Mouse (Mus musculus) ES-Bruce4 (cell line): ENCODE results near the gene Grip2. TPM values are rescaled to one million over a fixed set of nuclear protein-coding genes. Genes with fewer than 3 reads are reported as not detected.

Experiments used
- H3K27ac ChIP-seq: 2 replicates; pipeline ENCODE4 v1.5.1; 2012; ENCODE audit warnings: low read length, inconsistent platforms; ENCODE audit not compliant: insufficient read depth
- H3K27me3 ChIP-seq: 2 replicates; pipeline ENCODE4 v1.6.1; 2012; ENCODE audit warnings: mild to moderate bottlenecking, low read length, inconsistent platforms; ENCODE audit not compliant: control insufficient read depth, poor library complexity, insufficient read depth, severe bottlenecking
- H3K36me3 ChIP-seq: 2 replicates; pipeline ENCODE4 v1.6.1; 2012; ENCODE audit warnings: inconsistent platforms, mild to moderate bottlenecking, low read length, moderate library complexity; ENCODE audit not compliant: control insufficient read depth, poor library complexity, insufficient read depth, severe bottlenecking
- H3K4me1 ChIP-seq: one replicate; pipeline ENCODE4 v1.8.1; 2011; ENCODE audit warnings: low read length; ENCODE audit not compliant: control insufficient read depth, insufficient read depth
- H3K4me3 ChIP-seq: 2 replicates; pipeline ENCODE4 v1.5.1; 2011; ENCODE audit warnings: low read depth, mild to moderate bottlenecking, low read length
- H3K9ac ChIP-seq: 2 replicates; pipeline ENCODE4 v1.6.1; 2012; ENCODE audit warnings: low read depth, mild to moderate bottlenecking, inconsistent platforms; ENCODE audit not compliant: poor library complexity, severe bottlenecking
- H3K9me3 ChIP-seq: replicated peaks from 2 replicates; pipeline ENCODE4 v1.6.1; 2012; ENCODE audit warnings: mild to moderate bottlenecking, low read length, inconsistent platforms; ENCODE audit not compliant: control insufficient read depth, poor library complexity, insufficient read depth, severe bottlenecking
- CTCF ChIP-seq: IDR thresholded peaks from one replicate; pipeline ENCODE4 v1.8.1; 2011; ENCODE audit warnings: low read depth, low read length
- EP300 ChIP-seq: IDR thresholded peaks from 2 replicates; pipeline ENCODE4 v1.6.1; 2011; ENCODE audit warnings: low read depth, low read length; ENCODE audit not compliant: insufficient read depth
- POLR2A ChIP-seq: IDR thresholded peaks from one replicate; pipeline ENCODE4 v1.8.1; 2011; ENCODE audit warnings: low read length; ENCODE audit not compliant: insufficient read depth
- polyA plus RNA-seq: library from polyadenylated mRNA; stranded (reverse); fragments of >200 nt; gene quantifications from 2 replicates; pipeline ENCODE4 v1.2.4, GENCODE M21; 2011; ENCODE audit warnings: low read depth; ENCODE audit not compliant: missing spikeins, insufficient read depth, insufficient read length

Gene Grip2
- polyA plus RNA-seq, 1 experiment: 0.46 TPM

GRCm38 (mm10) chr6:91754845-91755244 is 72.2 kb downstream of the Grip2 start:
- peaks cover 19% of the 10 kb centered on the region for H3K36me3 ChIP-seq

GRCm38 (mm10) chr6:91754098-91754497 is 73.0 kb downstream of the Grip2 start:
- Histone ChIP-seq H3K27me3 (no peaks in the 10 kb centered on the region), H3K9me3 (no peaks in the 10 kb centered on the region), H3K4me1 (no peaks in the 10 kb centered on the region), H3K36me3 (peaks cover 21% of the 10 kb centered on the region), H3K27ac (no peak overlapping the region), H3K4me3 (no peak overlapping the region), H3K9ac (no peak overlapping the region)
- TF ChIP-seq EP300: no peak
- TF ChIP-seq CTCF: no peak
- TF ChIP-seq POLR2A: no peak

More at GRCm38 (mm10) chr6:91754845-91755244, 72.2 kb downstream of the Grip2 start:
- H3K4me3 ChIP-seq: no peak overlapping the region
- H3K4me1 ChIP-seq: no peaks in the 10 kb centered on the region
- H3K9ac ChIP-seq: no peak overlapping the region
- H3K9me3 ChIP-seq: no peaks in the 10 kb centered on the region
- no peaks in the 10 kb centered on the region for H3K27me3 ChIP-seq
- no peak for TF ChIP-seq EP300
- no peak for TF ChIP-seq CTCF
- no peak for TF ChIP-seq POLR2A
- no peak overlapping the region for H3K27ac ChIP-seq

GRCm38 (mm10) chr6:91752884-91753283 is 74.2 kb downstream of the Grip2 start:
- Histone ChIP-seq H3K4me3 (no peak overlapping the region), H3K4me1 (no peaks in the 10 kb centered on the region), H3K27me3 (no peaks in the 10 kb centered on the region), H3K9me3 (no peaks in the 10 kb centered on the region), H3K27ac (no peak overlapping the region), H3K9ac (no peak overlapping the region), H3K36me3 (peaks cover 31% of the 10 kb centered on the region)
- TF ChIP-seq EP300 (no peak), CTCF (no peak), POLR2A (no peak)

DNA sequence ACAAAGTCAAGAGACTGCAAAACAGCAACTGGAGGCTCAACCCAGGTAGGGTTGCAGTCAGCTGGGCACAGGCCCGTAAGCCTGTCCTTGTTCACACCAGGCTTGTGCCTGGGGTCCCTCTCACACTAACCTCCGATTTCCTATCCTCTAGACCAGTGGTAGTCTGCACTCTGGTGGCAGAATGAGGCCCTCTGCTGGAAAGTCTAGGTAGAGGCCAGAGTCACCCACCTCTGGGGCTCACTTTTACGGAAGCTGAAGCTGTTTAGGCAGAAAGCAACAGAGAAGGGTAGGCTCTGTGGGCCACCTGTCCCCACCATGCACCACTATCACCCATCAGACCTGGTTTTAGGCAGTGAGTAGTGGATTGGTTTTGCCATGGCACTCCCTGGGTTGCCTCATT is 76.1 kb downstream of the Grip2 start:
- no peak for TF ChIP-seq EP300
- no peak for TF ChIP-seq POLR2A
- TF ChIP-seq CTCF: peak; percentile 52
- peaks cover 42% of the 10 kb centered on the region for H3K36me3 ChIP-seq
- no peak overlapping the region for H3K27ac ChIP-seq
- no peaks in the 10 kb centered on the region for H3K4me1 ChIP-seq
- no peak overlapping the region for H3K4me3 ChIP-seq
- no peaks in the 10 kb centered on the region for H3K27me3 ChIP-seq
- no peaks in the 10 kb centered on the region for H3K9me3 ChIP-seq
- no peak overlapping the region for H3K9ac ChIP-seq

DNA sequence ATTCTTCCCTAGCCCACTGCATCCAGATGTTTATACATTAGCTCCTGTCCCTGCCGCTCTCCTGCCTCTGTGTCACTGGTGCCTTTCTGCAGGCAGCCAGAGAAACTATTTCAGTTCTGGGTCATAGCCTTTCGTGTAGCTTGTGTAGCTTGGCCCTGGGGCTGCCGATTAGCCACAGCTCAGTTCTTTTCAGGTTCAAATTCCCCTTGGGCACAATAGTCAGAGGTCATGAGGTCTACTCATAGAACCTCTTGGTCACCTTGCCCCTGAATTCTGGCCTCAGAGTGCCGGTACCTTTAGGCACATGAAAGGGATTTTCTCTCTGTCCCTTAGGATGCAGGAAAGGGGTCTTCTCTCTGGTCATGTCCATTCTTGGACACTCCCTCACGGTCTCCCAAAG is 80.3 kb downstream of the Grip2 start:
- Histone ChIP-seq H3K27me3 (no peaks in the 10 kb centered on the region), H3K36me3 (peaks cover 51% of the 10 kb centered on the region), H3K9ac (no peak overlapping the region), H3K4me1 (no peaks in the 10 kb centered on the region), H3K27ac (no peak overlapping the region), H3K9me3 (no peaks in the 10 kb centered on the region), H3K4me3 (no peak overlapping the region)
- no peak for TF ChIP-seq CTCF
- TF ChIP-seq EP300: no peak
- TF ChIP-seq POLR2A: no peak

- Histone ChIP-seq H3K36me3 (peaks cover 50% of the 10 kb centered on the region), H3K27ac (no peak overlapping the region)
- TF ChIP-seq EP300 (no peak), CTCF (no peak), POLR2A (no peak)
Observed at GRCm38 (mm10) chr6:91745947-91746582, 81.0 kb downstream of the Grip2 start.

More at GRCm38 (mm10) chr6:91745947-91746582, 81.0 kb downstream of the Grip2 start:
- Histone ChIP-seq H3K27me3 (no peaks in the 10 kb centered on the region), H3K9ac (no peak overlapping the region), H3K4me3 (no peak overlapping the region), H3K9me3 (no peaks in the 10 kb centered on the region), H3K4me1 (no peaks in the 10 kb centered on the region)
